Comparison of ENCODE assay signal across 10 mouse cellular contexts in the genomic region with DNA sequence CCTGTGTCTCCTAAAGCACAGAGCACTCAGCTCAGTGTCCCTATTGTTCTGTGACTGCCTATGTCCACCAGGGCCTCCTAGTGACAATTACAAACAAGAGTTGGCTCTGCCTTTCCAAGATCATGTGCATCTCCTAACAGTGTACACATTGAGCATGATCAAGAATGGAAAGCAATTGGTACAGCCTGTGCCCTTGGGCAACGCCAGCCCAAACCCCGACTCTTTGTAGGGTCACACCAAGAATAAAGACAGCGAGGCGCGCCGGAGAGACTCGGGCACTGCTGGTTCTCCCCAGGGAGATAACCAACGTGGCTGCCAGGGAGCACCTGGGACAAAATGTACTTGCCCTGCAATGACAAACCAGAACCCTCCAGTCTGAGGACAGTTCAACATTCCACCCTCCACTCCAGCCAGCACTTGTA. TPM values are rescaled to one million over a fixed set of nuclear protein-coding genes. Genes with fewer than 3 reads are reported as not detected.
A peak's percentile ranks its signal among the peaks of the same experiment; 100 is the strongest.
DNase-seq lines count a peak whose midpoint lies in the region; ATAC-seq and TF ChIP-seq lines count a peak whose summit lies in the region.
"Had no signal": no experiment of that assay in that cellular context is flagged by ENCODE, and none has a peak within 500 bp of the region (broad histone marks: within the 10 kb centered on the region; RNA-seq: fewer than 3 reads in every experiment).

No protein-coding gene starts in this region.

- no peak overlapping the region; the same call in 1 of the 2 replicates for H3K4me3 ChIP-seq in heart, postnatal 0 days (ENCODE audit: low read depth, low read length)
- H3K4me3 ChIP-seq: lung, embryonic 15.5 days had no signal

- peak; percentile 67; the same call in 1 of the 2 replicates for TF ChIP-seq EP300 in heart, postnatal 0 days (IDR thresholded peaks at IDR 0.05; ENCODE audit: low read depth)

- peak overlapping the region; percentile 34; the same call in 1 of the 2 replicates for H3K9ac ChIP-seq in heart, postnatal 0 days (replicated peaks; ENCODE audit: low read depth, low read length)
- H3K9ac ChIP-seq: lung, embryonic 15.5 days had no signal

- no peaks in the 10 kb centered on the region for H3K36me3 ChIP-seq in heart, postnatal 0 days (replicated peaks; ENCODE audit: control insufficient read depth, insufficient read depth, low read length)

- H3K4me2 ChIP-seq in heart, postnatal 0 days (ENCODE audit: low read depth, low read length), result peak overlapping the region; percentile 47
- H3K4me2 ChIP-seq: lung, embryonic 15.5 days had no signal

- 36% methylated on average over 8 of the region's 8 CpGs for WGBS in heart, postnatal 0 days

- peaks cover 59% of the 10 kb centered on the region for H3K4me1 ChIP-seq in heart, postnatal 0 days (ENCODE audit: control insufficient read depth, insufficient read depth)

- ATAC-seq in heart, postnatal 0 days (ENCODE audit: insufficient read depth, low read depth), result peak; percentile 47
- ATAC-seq: Patski had no signal

- no peaks in the 10 kb centered on the region for H3K27me3 ChIP-seq in heart, postnatal 0 days (ENCODE audit: control insufficient read depth, insufficient read depth, low read length)
- H3K27me3 ChIP-seq: lung, embryonic 15.5 days; Patski had no signal

- DNase-seq in cerebellum, adult 11-12 months, result peak; percentile 51
- no peak for DNase-seq in cerebellum, adult 8-10 months
- DNase-seq in left cerebral cortex, adult 18-20 months (ENCODE audit: low spot score in 2 of 2), result peak; percentile 18 to 44
- DNase-seq in left cerebral cortex, adult 9 months (ENCODE audit: low spot score in 2 of 2), result no peak
- peak; percentile 92 for DNase-seq in brain, adult 2 months (ENCODE audit: low read depth, low spot score)
- DNase-seq in heart, postnatal 0 days (ENCODE audit: low spot score), result peak; percentile 66
- DNase-seq in thymus, adult 18-20 months, result no peak
- DNase-seq in spleen, adult 18-20 months, result no peak

- peak overlapping the region; percentile 83 for H3K27ac ChIP-seq in heart, postnatal 0 days (ENCODE audit: low read depth)
- H3K27ac ChIP-seq: lung, embryonic 15.5 days had no signal

- peak; percentile 23; the same call in 1 of the 2 replicates for TF ChIP-seq CTCF in heart, postnatal 0 days (IDR thresholded peaks at IDR 0.05; ENCODE audit: low read depth)

- no peaks in the 10 kb centered on the region for H3K9me3 ChIP-seq in heart, postnatal 0 days (replicated peaks; ENCODE audit: control insufficient read depth, low read length)
- H3K9me3 ChIP-seq: lung, embryonic 15.5 days had no signal

RNA-seq across cellular contexts. Expression of a gene that starts 3.6 kb away (rescaled TPM):
- 100 to 1,000 TPM in 1 of 2 experiments, 10 to 100 TPM in 1; 96.8 to 105 TPM for total RNA-seq in left cerebral cortex, adult 18-20 months (2021)
- 45.0 and 45.5 TPM in 2 replicates for total RNA-seq in heart, postnatal 0 days (2014; rRNA removed; ENCODE audit: low replicate concordance)
- polyA plus RNA-seq in heart, postnatal 0 days (2015; fragmentation: Nextera tagmentation; extraction: Ambion mirVana), result 23.9 and 24.7 TPM in 2 replicates

RNA-seq across cellular contexts. Expression of a gene that starts 16.7 kb away (rescaled TPM):
- 100 to 1,000 TPM; 457 to 473 TPM for total RNA-seq in left cerebral cortex, adult 18-20 months (2021)
- 472 and 482 TPM in 2 replicates for total RNA-seq in heart, postnatal 0 days (2014; rRNA removed; ENCODE audit: low replicate concordance)
- polyA plus RNA-seq in heart, postnatal 0 days (2015; fragmentation: Nextera tagmentation; extraction: Ambion mirVana), result 287 and 306 TPM in 2 replicates

RNA-seq across cellular contexts. Expression of a gene that starts 32.4 kb away (rescaled TPM):
- total RNA-seq in left cerebral cortex, adult 18-20 months (2021), result 100 to 1,000 TPM; 163 to 164 TPM
- 18.8 and 19.5 TPM in 2 replicates for total RNA-seq in heart, postnatal 0 days (2014; rRNA removed; ENCODE audit: low replicate concordance)
- 1.8 and 2.0 TPM in 2 replicates for polyA plus RNA-seq in heart, postnatal 0 days (2015; fragmentation: Nextera tagmentation; extraction: Ambion mirVana)

Comparison
In these comparisons a context has a peak if more than half of its experiments do, and no peak if none do; other contexts are left out.
1. DNase-seq: peak in cerebellum, adult 11-12 months (single experiment), left cerebral cortex, adult 18-20 months (2 of 2), brain, adult 2 months (single experiment) and heart, postnatal 0 days (single experiment); none in cerebellum, adult 8-10 months (single experiment), left cerebral cortex, adult 9 months (0 of 2), thymus, adult 18-20 months (0 of 2) and spleen, adult 18-20 months (0 of 2).